Mouse (Mus musculus) spleen, adult 12 weeks (tissue): ENCODE results near the gene Msantd3.

Source experiments
- DNase-seq: peaks from one replicate; pipeline ENCODE4 v3.0.0; 2022; ENCODE audit warnings: low spot score

Msantd3 gene

GRCm38 (mm10) chr4:48539841-48540575 is at the start of gene Msantd3:
Gene Msantd3 (plus strand): TSS chr4:48539935.
- DNase-seq, result no peak

GRCm38 (mm10) chr4:48491290-48491743 is 48.4 kb upstream of the Msantd3 start:
- no peak for DNase-seq

- DNase-seq, result no peak
Observed at GRCm38 (mm10) chr4:48492510-48492909, 47.2 kb upstream of the Msantd3 start.

- no peak for DNase-seq
Observed at GRCm38 (mm10) chr4:48510861-48511260, 28.9 kb upstream of the Msantd3 start.

- no peak for DNase-seq
Observed at GRCm38 (mm10) chr4:48529559-48529958, 10.2 kb upstream of the Msantd3 start.

- DNase-seq, result no peak
Observed at GRCm38 (mm10) chr4:48531804-48532601, 7.7 kb upstream of the Msantd3 start.

GRCm38 (mm10) chr4:48536275-48536674 is 3.5 kb upstream of the Msantd3 start:
- no peak for DNase-seq

- DNase-seq, result no peak
Observed at GRCm38 (mm10) chr4:48537024-48537423, 2.7 kb upstream of the Msantd3 start.

- no peak for DNase-seq
Observed at GRCm38 (mm10) chr4:48538581-48538980, 1.2 kb upstream of the Msantd3 start.

- no peak for DNase-seq
Observed at GRCm38 (mm10) chr4:48540576-48541111, 909 bp downstream of the Msantd3 start.

- no peak for DNase-seq
Observed at GRCm38 (mm10) chr4:48541526-48542250, 2.0 kb downstream of the Msantd3 start.

GRCm38 (mm10) chr4:48542351-48542750 is 2.6 kb downstream of the Msantd3 start:
- DNase-seq, result no peak

GRCm38 (mm10) chr4:48543071-48543865 is 3.5 kb downstream of the Msantd3 start:
- no peak for DNase-seq

GRCm38 (mm10) chr4:48544141-48544540 is 4.4 kb downstream of the Msantd3 start:
- DNase-seq, result no peak

- no peak for DNase-seq
Observed at GRCm38 (mm10) chr4:48545966-48546365, 6.2 kb downstream of the Msantd3 start.

- no peak for DNase-seq
Observed at GRCm38 (mm10) chr4:48546568-48547496, 7.1 kb downstream of the Msantd3 start.

GRCm38 (mm10) chr4:48548393-48549045 is 8.8 kb downstream of the Msantd3 start:
- DNase-seq, result no peak

- no peak for DNase-seq
Observed at GRCm38 (mm10) chr4:48549661-48550060, 9.9 kb downstream of the Msantd3 start.

- no peak for DNase-seq
Observed at GRCm38 (mm10) chr4:48552486-48553064, 12.8 kb downstream of the Msantd3 start.
